Mouse (Mus musculus): ENCODE data around the gene Esp34. TPM values are rescaled to one million over a fixed set of nuclear protein-coding genes. Genes with fewer than 3 reads are reported as not detected.
A peak's percentile ranks its signal among the peaks of the same experiment; 100 is the strongest.

Esp34 gene
- total RNA-seq (2012; rRNA removed), result not detected in 2 replicates
- not detected in 2 replicates for total RNA-seq (2014; rRNA removed)
- polyA plus RNA-seq (2012; ENCODE audit: insufficient read length, low read depth), result not detected in 2 replicates

- Histone ChIP-seq H3K4me1 (ENCODE audit: control insufficient read depth in 1 of 2, insufficient read depth in 2 of 2) (no peaks in the 10 kb centered on the region), H3K9me3 (replicated peaks; ENCODE audit: low read length) (peaks cover 10% of the 10 kb centered on the region), H3K79me2 (replicated peaks; ENCODE audit: control insufficient read depth, extremely low read depth, insufficient read depth, poor library complexity, severe bottlenecking) (no peaks in the 10 kb centered on the region), H3K4me2 (ENCODE audit: insufficient read depth, low read depth, poor library complexity, severe bottlenecking) (no peak within 1 kb of the TSS), H3K9ac (ENCODE audit: insufficient read depth, low read depth) (no peak within 1 kb of the TSS), H3K36me3 (replicated peaks in 1 of 2; ENCODE audit: control insufficient read depth in 1 of 2, insufficient read depth in 1 of 2, low read length in 1 of 2) (no peaks in the 10 kb centered on the region), H3K4me3 (replicated peaks in 1 of 3; ENCODE audit: low read depth in 2 of 3, low read length in 2 of 3, poor library complexity in 1 of 3) (no peak within 1 kb of the TSS), H3K27me3 (replicated peaks) (no peaks in the 10 kb centered on the region), H3K27ac (ENCODE audit: insufficient read depth, low read depth) (no peak within 1 kb of the TSS)
- dilution Hi-C loops (cut with MboI; ENCODE audit: extremely low pct_ligation_motif_present, extremely low pct_unique_long_range_greater_than_20kb, low sequenced_read_pairs) (no loop called here), in situ Hi-C loops (cut with MboI; ENCODE audit: low pct_ligation_motif_present, low pct_unique_long_range_greater_than_20kb, low sequenced_read_pairs) (no loop called here)
- TF ChIP-seq MAX (IDR thresholded peaks at IDR 0.05; ENCODE audit: low read length) (no peak), USF2 (conservative IDR thresholded peaks at IDR 0.05; ENCODE audit: low read depth, low read length) (no peak), ETS1 (conservative IDR thresholded peaks at IDR 0.05; ENCODE audit: low read depth, low read length) (no peak), IRF4 (IDR thresholded peaks at IDR 0.05; ENCODE audit: low read depth, low read length) (no peak), MYC (IDR thresholded peaks at IDR 0.05; ENCODE audit: low read depth, low read length) (no peak), HCFC1 (IDR thresholded peaks at IDR 0.05; ENCODE audit: low read depth, low read length) (no peak), UBTF (IDR thresholded peaks at IDR 0.05; ENCODE audit: low read depth, low read length) (no peak), GABPA (IDR thresholded peaks at IDR 0.05; ENCODE audit: insufficient replicate concordance, low read depth, low read length) (no peak), SMC3 (IDR thresholded peaks at IDR 0.05; ENCODE audit: low read depth, low read length) (no peak), POLR2AphosphoS2 (IDR thresholded peaks at IDR 0.05; ENCODE audit: low read depth, low read length) (no peak), CHD2 (IDR thresholded peaks at IDR 0.05; ENCODE audit: low read length) (no peak)
- DNase-seq (ENCODE audit: extremely low read depth), result no peak
Observed at GRCm38 (mm10) chr17:38553892-38554291, at the start of gene Esp34. Gene Esp34, plus strand, starts transcription at chr17:38554192.

GRCm38 (mm10) chr17:38562527-38562926 lies 8.5 kb downstream of the Esp34 start:
- H3K4me3 ChIP-seq (replicated peaks in 1 of 3; ENCODE audit: low read depth in 2 of 3, low read length in 2 of 3, poor library complexity in 1 of 3), result no peak overlapping the region
- no peaks in the 10 kb centered on the region for H3K4me1 ChIP-seq (ENCODE audit: control insufficient read depth in 1 of 2, insufficient read depth in 2 of 2)
- TF ChIP-seq MAZ (IDR thresholded peaks at IDR 0.05; ENCODE audit: low read depth, low read length) (no peak), MAX (IDR thresholded peaks at IDR 0.05; ENCODE audit: low read length) (no peak), MYC (IDR thresholded peaks at IDR 0.05; ENCODE audit: low read depth, low read length) (no peak), HCFC1 (IDR thresholded peaks at IDR 0.05; ENCODE audit: low read depth, low read length) (no peak), ZKSCAN1 (IDR thresholded peaks at IDR 0.05; ENCODE audit: borderline replicate concordance, low read depth, low read length) (no peak), CTCF (conservative IDR thresholded peaks at IDR 0.05 in 1 of 2, IDR thresholded peaks at IDR 0.05 in 1 of 2; ENCODE audit: low read depth in 2 of 2, low read length in 2 of 2) (peak in 1 of 2 experiments; percentile 15; a peak in 1 of 4 replicates), E2F4 (IDR thresholded peaks at IDR 0.05; ENCODE audit: insufficient replicate concordance, low read depth, low read length) (no peak)
- H3K79me2 ChIP-seq (replicated peaks; ENCODE audit: control insufficient read depth, extremely low read depth, insufficient read depth, poor library complexity, severe bottlenecking), result no peaks in the 10 kb centered on the region
- in situ Hi-C loops (cut with MboI; ENCODE audit: low pct_ligation_motif_present, low pct_unique_long_range_greater_than_20kb, low sequenced_read_pairs) (no loop called here), dilution Hi-C loops (cut with MboI; ENCODE audit: extremely low pct_ligation_motif_present, extremely low pct_unique_long_range_greater_than_20kb, low sequenced_read_pairs) (no loop called here)
- no peak overlapping the region for H3K9ac ChIP-seq (ENCODE audit: insufficient read depth, low read depth)
- no peaks in the 10 kb centered on the region for H3K27me3 ChIP-seq (replicated peaks)
- no peaks in the 10 kb centered on the region for H3K36me3 ChIP-seq (replicated peaks in 1 of 2; ENCODE audit: control insufficient read depth in 1 of 2, insufficient read depth in 1 of 2, low read length in 1 of 2)
- DNase-seq (ENCODE audit: extremely low read depth), result no peak
- H3K27ac ChIP-seq (ENCODE audit: insufficient read depth, low read depth), result no peak overlapping the region
- H3K9me3 ChIP-seq (replicated peaks; ENCODE audit: low read length), result peaks cover 17% of the 10 kb centered on the region
- no peak overlapping the region for H3K4me2 ChIP-seq (ENCODE audit: insufficient read depth, low read depth, poor library complexity, severe bottlenecking)

Other genes starting within 250 kb of the Esp34 start
- not detected in 2 replicates for gene Olfr137, start 246.6 kb upstream of the Esp34 start, total RNA-seq (2012; rRNA removed)
- not detected in 2 replicates for gene Olfr137, start 246.6 kb upstream of the Esp34 start, total RNA-seq (2014; rRNA removed)
- not detected in 2 replicates for gene Olfr137, start 246.6 kb upstream of the Esp34 start, polyA plus RNA-seq (2012; ENCODE audit: insufficient read length, low read depth)
- gene Olfr136, start 224.4 kb upstream of the Esp34 start, total RNA-seq (2012; rRNA removed), result not detected in 2 replicates
- not detected in 2 replicates for gene Olfr136, start 224.4 kb upstream of the Esp34 start, total RNA-seq (2014; rRNA removed)
- not detected in 2 replicates for gene Olfr136, start 224.4 kb upstream of the Esp34 start, polyA plus RNA-seq (2012; ENCODE audit: insufficient read length, low read depth)
- not detected in 2 replicates for gene Esp36, start 134.0 kb upstream of the Esp34 start, total RNA-seq (2012; rRNA removed)
- not detected in 2 replicates for gene Esp36, start 134.0 kb upstream of the Esp34 start, total RNA-seq (2014; rRNA removed)
- gene Esp36, start 134.0 kb upstream of the Esp34 start, polyA plus RNA-seq (2012; ENCODE audit: insufficient read length, low read depth), result not detected in 2 replicates
- not detected in 2 replicates for gene Esp31, start 85.3 kb downstream of the Esp34 start, total RNA-seq (2012; rRNA removed)
- gene Esp31, start 85.3 kb downstream of the Esp34 start, total RNA-seq (2014; rRNA removed), result not detected in 2 replicates
- gene Esp31, start 85.3 kb downstream of the Esp34 start, polyA plus RNA-seq (2012; ENCODE audit: insufficient read length, low read depth), result not detected in 2 replicates